Mouse (Mus musculus): Measurements from ENCODE around the gene Tmem120b. TPM values are rescaled to one million over a fixed set of nuclear protein-coding genes. Genes with fewer than 3 reads are reported as not detected.
A peak's percentile ranks its signal among the peaks of the same experiment; 100 is the strongest.

The Tmem120b gene
- polyA plus RNA-seq, 1 experiment = 9.9 TPM

- WGBS = 69% methylated on average over 10 of the region's 10 CpGs
- no peak for DNase-seq
- no peaks in the 10 kb centered on the region for H3K27me3 ChIP-seq (replicated peaks; ENCODE audit: control insufficient read depth, insufficient read depth, low read length)
- no peak overlapping the region for H3K27ac ChIP-seq (ENCODE audit: insufficient read depth, low read depth, low read length)
- H3K4me1 ChIP-seq (ENCODE audit: control insufficient read depth, insufficient read depth, low read length) = no peaks in the 10 kb centered on the region; the same call in 1 of the 2 replicates
- no peaks in the 10 kb centered on the region for H3K36me3 ChIP-seq (ENCODE audit: control insufficient read depth, insufficient read depth, low read length)
- no peak for TF ChIP-seq POLR2A (IDR thresholded peaks at IDR 0.05; ENCODE audit: low read depth, low read length)
- TF ChIP-seq CTCF (conservative IDR thresholded peaks at IDR 0.05; ENCODE audit: insufficient read depth, insufficient read length, low read depth, low read length) = no peak
- no peak overlapping the region for H3K4me3 ChIP-seq (ENCODE audit: insufficient read depth, low read depth, low read length)
Measured at GRCm38 (mm10) chr5:123118826-123119225, 50.6 kb downstream of the Tmem120b start.

GRCm38 (mm10) chr5:123120624-123121215 lies 52.5 kb downstream of the Tmem120b start:
- no peak for TF ChIP-seq POLR2A (IDR thresholded peaks at IDR 0.05; ENCODE audit: low read depth, low read length)
- no peak for TF ChIP-seq CTCF (conservative IDR thresholded peaks at IDR 0.05; ENCODE audit: insufficient read depth, insufficient read length, low read depth, low read length)
- no peak for DNase-seq
- no peaks in the 10 kb centered on the region for H3K36me3 ChIP-seq (ENCODE audit: control insufficient read depth, insufficient read depth, low read length)
- no peak overlapping the region for H3K27ac ChIP-seq (ENCODE audit: insufficient read depth, low read depth, low read length)
- no peaks in the 10 kb centered on the region; the same call in 1 of the 2 replicates for H3K4me1 ChIP-seq (ENCODE audit: control insufficient read depth, insufficient read depth, low read length)
- no peaks in the 10 kb centered on the region for H3K27me3 ChIP-seq (replicated peaks; ENCODE audit: control insufficient read depth, insufficient read depth, low read length)
- WGBS = 64% methylated on average over 7 of the region's 7 CpGs
- H3K4me3 ChIP-seq (ENCODE audit: insufficient read depth, low read depth, low read length) = no peak overlapping the region

DNA sequence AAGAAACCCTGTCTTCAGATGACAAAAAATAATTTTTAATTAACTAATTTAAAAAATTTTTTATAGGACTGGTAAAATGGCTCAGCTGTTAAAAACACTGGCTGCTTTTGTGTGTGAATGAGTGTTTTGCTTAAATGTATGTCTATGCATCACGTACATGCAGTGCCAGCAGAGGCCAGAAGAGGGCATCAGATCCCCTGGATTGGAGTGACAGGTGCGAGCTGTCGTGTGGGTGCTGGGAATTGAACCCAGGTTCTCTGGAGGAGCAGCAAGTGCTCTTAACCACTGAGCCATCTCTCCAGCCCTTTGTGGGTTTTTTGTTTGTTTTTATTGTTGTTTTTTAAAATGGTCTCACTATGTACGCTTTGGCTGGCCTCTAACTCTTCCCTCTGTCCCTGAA lies 54.0 kb downstream of the Tmem120b start:
- no peak for DNase-seq
- Histone ChIP-seq H3K4me3 (ENCODE audit: insufficient read depth, low read depth, low read length) (no peak overlapping the region), H3K36me3 (ENCODE audit: control insufficient read depth, insufficient read depth, low read length) (no peaks in the 10 kb centered on the region), H3K27ac (ENCODE audit: insufficient read depth, low read depth, low read length) (no peak overlapping the region), H3K27me3 (replicated peaks; ENCODE audit: control insufficient read depth, insufficient read depth, low read length) (no peaks in the 10 kb centered on the region), H3K4me1 (ENCODE audit: control insufficient read depth, insufficient read depth, low read length) (no peaks in the 10 kb centered on the region; the same call in 1 of the 2 replicates)
- WGBS = 98% methylated on average over 4 of the region's 4 CpGs
- TF ChIP-seq POLR2A (IDR thresholded peaks at IDR 0.05; ENCODE audit: low read depth, low read length) (no peak), CTCF (conservative IDR thresholded peaks at IDR 0.05; ENCODE audit: insufficient read depth, insufficient read length, low read depth, low read length) (peak; percentile 44)

- Histone ChIP-seq H3K27ac (ENCODE audit: insufficient read depth, low read depth, low read length) (no peak overlapping the region), H3K36me3 (ENCODE audit: control insufficient read depth, insufficient read depth, low read length) (no peaks in the 10 kb centered on the region), H3K27me3 (replicated peaks; ENCODE audit: control insufficient read depth, insufficient read depth, low read length) (no peaks in the 10 kb centered on the region), H3K4me3 (ENCODE audit: insufficient read depth, low read depth, low read length) (no peak overlapping the region), H3K4me1 (ENCODE audit: control insufficient read depth, insufficient read depth, low read length) (no peaks in the 10 kb centered on the region)
- WGBS = 79% methylated on average over 6 of the region's 6 CpGs
- DNase-seq = no peak
- TF ChIP-seq POLR2A (IDR thresholded peaks at IDR 0.05; ENCODE audit: low read depth, low read length) = no peak
- TF ChIP-seq CTCF (conservative IDR thresholded peaks at IDR 0.05; ENCODE audit: insufficient read depth, insufficient read length, low read depth, low read length) = no peak
Measured at GRCm38 (mm10) chr5:123125105-123125504, 56.9 kb downstream of the Tmem120b start.

- peak; percentile 60 for DNase-seq
- Histone ChIP-seq H3K27me3 (replicated peaks; ENCODE audit: control insufficient read depth, insufficient read depth, low read length) (no peaks in the 10 kb centered on the region), H3K4me3 (ENCODE audit: insufficient read depth, low read depth, low read length) (no peak overlapping the region), H3K36me3 (ENCODE audit: control insufficient read depth, insufficient read depth, low read length) (no peaks in the 10 kb centered on the region), H3K27ac (ENCODE audit: insufficient read depth, low read depth, low read length) (peak overlapping the region; percentile 66), H3K4me1 (ENCODE audit: control insufficient read depth, insufficient read depth, low read length) (no peaks in the 10 kb centered on the region)
- WGBS = 49% methylated on average over 18 of the region's 18 CpGs
- no peak for TF ChIP-seq POLR2A (IDR thresholded peaks at IDR 0.05; ENCODE audit: low read depth, low read length)
- TF ChIP-seq CTCF (conservative IDR thresholded peaks at IDR 0.05; ENCODE audit: insufficient read depth, insufficient read length, low read depth, low read length) = no peak
Measured at GRCm38 (mm10) chr5:123125638-123126406, 57.6 kb downstream of the Tmem120b start.

DNA sequence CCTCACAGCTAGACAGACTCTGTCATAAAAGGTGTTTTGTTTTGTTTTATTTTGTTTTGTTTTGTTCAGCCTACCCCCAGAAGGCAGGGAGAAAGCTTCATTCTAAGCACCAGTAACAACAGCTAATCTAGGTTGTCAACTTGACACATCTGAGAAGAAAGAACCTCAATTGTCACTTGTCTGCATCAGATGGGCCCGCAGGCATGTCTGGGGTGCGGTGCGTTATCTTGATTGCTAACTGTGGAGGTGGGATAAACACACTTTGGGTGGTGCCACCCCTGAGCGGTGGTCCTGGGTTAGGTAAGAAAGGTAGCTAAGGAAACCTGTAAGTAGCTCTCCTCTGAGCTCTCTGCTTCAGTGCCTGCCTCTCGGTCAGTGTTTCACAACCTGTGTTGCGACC lies 58.8 kb downstream of the Tmem120b start:
- Histone ChIP-seq H3K4me3 (ENCODE audit: insufficient read depth, low read depth, low read length) (no peak overlapping the region), H3K27ac (ENCODE audit: insufficient read depth, low read depth, low read length) (no peak overlapping the region), H3K27me3 (replicated peaks; ENCODE audit: control insufficient read depth, insufficient read depth, low read length) (no peaks in the 10 kb centered on the region), H3K36me3 (ENCODE audit: control insufficient read depth, insufficient read depth, low read length) (no peaks in the 10 kb centered on the region), H3K4me1 (ENCODE audit: control insufficient read depth, insufficient read depth, low read length) (no peaks in the 10 kb centered on the region)
- WGBS = 83% methylated on average over 6 of the region's 6 CpGs
- no peak for TF ChIP-seq CTCF (conservative IDR thresholded peaks at IDR 0.05; ENCODE audit: insufficient read depth, insufficient read length, low read depth, low read length)
- TF ChIP-seq POLR2A (IDR thresholded peaks at IDR 0.05; ENCODE audit: low read depth, low read length) = no peak
- no peak for DNase-seq

DNA sequence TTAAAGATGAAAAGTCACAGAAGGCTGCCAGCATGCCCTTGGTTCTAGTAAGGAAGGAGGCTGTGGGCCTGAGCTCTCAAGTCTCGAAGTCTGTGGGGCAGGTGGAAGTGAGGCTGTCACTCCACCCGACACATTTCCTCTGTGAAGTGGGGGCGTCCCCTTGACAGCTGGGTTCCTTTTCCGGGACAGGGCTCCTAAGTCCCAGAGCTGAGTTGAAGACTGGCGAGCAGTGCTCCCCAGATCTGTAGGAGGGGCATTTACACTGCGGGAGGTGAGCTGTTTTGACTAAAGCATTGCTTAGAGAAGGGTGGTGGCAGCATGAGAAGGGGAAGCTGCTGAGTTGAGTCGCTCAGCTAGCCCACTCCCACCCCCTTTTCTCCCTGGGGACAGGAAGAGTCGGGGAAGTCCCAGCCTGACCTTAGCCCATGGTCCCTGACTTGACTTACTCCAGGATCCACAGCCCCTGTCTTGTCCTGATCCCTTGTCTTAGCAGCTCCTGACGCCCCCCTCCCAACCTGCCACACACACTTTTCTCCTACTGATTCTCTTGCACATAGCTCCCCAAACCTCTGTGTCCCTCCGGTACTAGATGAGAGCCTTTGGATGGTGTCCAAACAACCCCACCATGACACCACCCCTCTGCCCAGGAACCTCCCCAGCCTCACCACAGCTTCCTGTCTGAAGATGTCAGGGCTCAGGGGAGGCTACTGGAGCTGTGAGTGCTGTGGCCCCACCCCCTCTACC lies 60.4 kb downstream of the Tmem120b start:
- TF ChIP-seq POLR2A (IDR thresholded peaks at IDR 0.05; ENCODE audit: low read depth, low read length) (no peak), CTCF (conservative IDR thresholded peaks at IDR 0.05; ENCODE audit: insufficient read depth, insufficient read length, low read depth, low read length) (no peak)
- H3K27me3 ChIP-seq (replicated peaks; ENCODE audit: control insufficient read depth, insufficient read depth, low read length) = no peaks in the 10 kb centered on the region
- no peak overlapping the region for H3K4me3 ChIP-seq (ENCODE audit: insufficient read depth, low read depth, low read length)
- peaks cover 3% of the 10 kb centered on the region; the same call in 1 of the 2 replicates for H3K4me1 ChIP-seq (ENCODE audit: control insufficient read depth, insufficient read depth, low read length)
- H3K27ac ChIP-seq (ENCODE audit: insufficient read depth, low read depth, low read length) = no peak overlapping the region
- peaks cover 1% of the 10 kb centered on the region; the same call in 1 of the 2 replicates for H3K36me3 ChIP-seq (ENCODE audit: control insufficient read depth, insufficient read depth, low read length)
- 52% methylated on average over 10 of the region's 10 CpGs for WGBS
- DNase-seq = no peak
